Mouse (Mus musculus): Measurements from ENCODE around the gene Pik3r6. TPM values are rescaled to one million over a fixed set of nuclear protein-coding genes. Genes with fewer than 3 reads are reported as not detected.
A peak's percentile ranks its signal among the peaks of the same experiment; 100 is the strongest.

Gene Pik3r6
- polyA plus RNA-seq, 1 experiment from 2014 or later, result 2.0 TPM

DNA sequence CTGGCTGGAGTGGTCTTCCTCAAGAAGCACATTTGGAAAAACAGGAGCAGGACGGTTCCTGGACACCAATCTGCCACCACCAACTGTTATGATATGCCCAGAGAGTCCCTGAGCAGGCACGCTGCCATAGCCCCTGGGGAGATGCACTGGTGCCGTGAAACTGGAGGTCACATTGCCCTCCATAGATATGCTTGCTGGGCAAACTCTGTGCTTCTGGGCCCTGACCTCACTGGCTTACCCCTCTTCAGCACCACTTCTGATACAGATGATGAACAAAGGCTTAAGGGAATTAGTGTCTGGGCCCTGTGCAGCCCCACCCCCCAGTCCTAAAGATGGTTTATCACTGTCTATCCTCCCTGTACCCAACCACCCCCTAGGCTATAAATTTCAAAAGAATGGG lies 90.4 kb downstream of the Pik3r6 start:
- Histone ChIP-seq H3K27ac (no peak overlapping the region), H3K9me3 (no peaks in the 10 kb centered on the region), H3K9ac (no peak overlapping the region), H3K4me3 (no peak overlapping the region), H3K4me2 (replicated peaks) (no peak overlapping the region), H3K36me3 (no peaks in the 10 kb centered on the region), H3K4me1 (peaks cover 21% of the 10 kb centered on the region), H3K27me3 (no peaks in the 10 kb centered on the region; the same call in 1 of the 2 replicates)
- WGBS, result 54% methylated on average over 3 of the region's 3 CpGs
- ATAC-seq (ENCODE audit: low FRiP score, low read depth), result no peak

DNA sequence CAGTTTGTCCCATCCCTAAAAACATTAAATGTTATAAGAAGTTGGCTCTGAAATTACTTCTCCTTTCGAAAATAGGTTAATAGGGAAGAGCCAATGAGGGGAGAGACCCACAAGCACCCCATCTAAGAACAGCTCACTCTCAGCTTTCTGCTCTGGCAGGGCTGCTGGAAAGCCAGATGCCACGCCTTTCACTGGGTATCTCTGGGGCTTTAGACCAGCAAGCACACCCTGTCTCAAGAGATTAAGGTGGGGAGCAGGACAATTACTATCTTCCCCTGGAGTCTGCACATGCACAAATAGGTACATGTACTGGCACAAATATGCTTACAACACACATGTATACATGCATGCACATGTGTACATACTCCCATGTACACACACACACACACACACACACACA lies 95.1 kb downstream of the Pik3r6 start:
- Histone ChIP-seq H3K4me1 (peaks cover 46% of the 10 kb centered on the region), H3K9ac (no peak overlapping the region), H3K36me3 (no peaks in the 10 kb centered on the region), H3K27ac (no peak overlapping the region), H3K9me3 (no peaks in the 10 kb centered on the region), H3K27me3 (no peaks in the 10 kb centered on the region), H3K4me3 (no peak overlapping the region), H3K4me2 (replicated peaks) (no peak overlapping the region)
- 87% methylated on average over 2 of the region's 2 CpGs for WGBS
- ATAC-seq (ENCODE audit: low FRiP score, low read depth), result no peak

DNA sequence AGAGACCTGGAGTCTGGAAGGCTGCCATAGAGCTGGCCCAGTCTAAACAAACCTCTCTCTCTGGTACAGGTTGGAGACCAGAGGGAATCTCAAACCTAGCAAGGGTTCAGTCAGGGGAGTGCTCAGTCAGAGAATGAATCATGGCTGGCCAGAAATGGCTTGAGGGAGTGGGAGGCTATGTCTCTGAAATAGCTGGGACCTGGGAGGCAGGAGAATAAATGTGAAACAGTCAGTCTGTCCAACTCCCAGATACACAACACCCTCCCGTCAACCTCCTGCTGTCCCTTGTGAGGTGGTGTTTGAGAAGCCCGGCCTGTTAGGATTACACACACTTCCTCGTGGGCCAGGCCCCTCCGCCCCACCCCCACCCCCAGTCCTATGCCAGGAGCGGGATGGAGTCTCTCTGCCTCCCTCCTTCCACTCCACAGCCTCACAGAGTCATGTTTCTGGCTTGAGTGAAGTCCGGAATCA lies 97.8 kb downstream of the Pik3r6 start:
- H3K4me3 ChIP-seq, result no peak overlapping the region
- no peaks in the 10 kb centered on the region for H3K9me3 ChIP-seq
- H3K4me2 ChIP-seq (replicated peaks), result no peak overlapping the region
- 7% methylated on average over 6 of the region's 6 CpGs for WGBS
- H3K4me1 ChIP-seq, result peaks cover 34% of the 10 kb centered on the region
- no peaks in the 10 kb centered on the region for H3K36me3 ChIP-seq
- 0 out of 2 replicates have a peak, but pooled peaks have one; percentile 41 for ATAC-seq (ENCODE audit: low FRiP score, low read depth)
- no peak overlapping the region for H3K9ac ChIP-seq
- no peaks in the 10 kb centered on the region for H3K27me3 ChIP-seq
- H3K27ac ChIP-seq, result peak overlapping the region; percentile 82

DNA sequence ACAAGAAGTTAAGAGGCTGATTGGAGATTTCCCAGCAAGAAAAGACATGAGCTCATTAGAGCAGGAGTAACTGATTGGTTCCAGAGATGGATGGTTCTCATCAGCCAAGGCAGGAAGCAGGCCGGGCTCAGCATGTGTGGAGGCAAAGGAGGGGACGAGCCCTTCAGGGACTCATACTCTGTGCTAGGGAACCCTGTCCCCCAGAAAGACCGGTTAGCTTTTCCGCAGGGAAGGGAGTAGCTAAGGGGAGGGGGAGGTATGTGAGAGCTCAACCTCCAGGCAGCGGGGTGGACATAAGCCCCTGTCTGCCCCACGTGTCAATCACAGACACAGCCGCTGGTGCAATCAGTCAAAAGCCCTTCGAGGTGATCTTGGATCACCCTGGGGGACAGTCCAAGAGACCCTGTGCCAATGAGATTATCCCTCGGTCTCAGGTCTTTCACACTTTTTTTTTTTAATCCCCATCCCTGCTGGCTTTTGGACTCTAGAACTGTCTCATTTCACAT lies 98.7 kb downstream of the Pik3r6 start:
- no peak overlapping the region for H3K4me3 ChIP-seq
- ATAC-seq (ENCODE audit: low FRiP score, low read depth), result peak; percentile 38
- H3K4me2 ChIP-seq (replicated peaks), result peak overlapping the region; percentile 32
- H3K4me1 ChIP-seq, result peaks cover 34% of the 10 kb centered on the region
- WGBS, result 4% methylated on average over 9 of the region's 9 CpGs
- H3K27ac ChIP-seq, result peak overlapping the region; percentile 82
- H3K9me3 ChIP-seq, result no peaks in the 10 kb centered on the region
- no peaks in the 10 kb centered on the region for H3K36me3 ChIP-seq
- H3K9ac ChIP-seq, result no peak overlapping the region
- H3K27me3 ChIP-seq, result no peaks in the 10 kb centered on the region

Other genes starting within 250 kb of the Pik3r6 start
- gene Ntn1, start 102.2 kb upstream of the Pik3r6 start, polyA plus RNA-seq (2015; fragmentation: Nextera tagmentation; extraction: Ambion mirVana), result 5.5 and 7.0 TPM in 2 replicates
- gene Pik3r5, start 70.9 kb upstream of the Pik3r6 start, polyA plus RNA-seq (2015; fragmentation: Nextera tagmentation; extraction: Ambion mirVana), result 0.51 and 0.61 TPM in 2 replicates
- 0.11 and 0.18 TPM in 2 replicates for gene Mfsd6l, start 53.2 kb downstream of the Pik3r6 start, polyA plus RNA-seq (2015; fragmentation: Nextera tagmentation; extraction: Ambion mirVana)
- 1.1 and 1.6 TPM in 2 replicates for gene Ccdc42, start 84.0 kb downstream of the Pik3r6 start, polyA plus RNA-seq (2015; fragmentation: Nextera tagmentation; extraction: Ambion mirVana)
- gene Myh10, start 188.5 kb downstream of the Pik3r6 start, polyA plus RNA-seq (2015; fragmentation: Nextera tagmentation; extraction: Ambion mirVana), result 151 and 159 TPM in 2 replicates

Data from limb, embryonic 13.5 days (tissue).